ENCODE assay signal across 18 mouse cellular contexts in the genomic region with DNA sequence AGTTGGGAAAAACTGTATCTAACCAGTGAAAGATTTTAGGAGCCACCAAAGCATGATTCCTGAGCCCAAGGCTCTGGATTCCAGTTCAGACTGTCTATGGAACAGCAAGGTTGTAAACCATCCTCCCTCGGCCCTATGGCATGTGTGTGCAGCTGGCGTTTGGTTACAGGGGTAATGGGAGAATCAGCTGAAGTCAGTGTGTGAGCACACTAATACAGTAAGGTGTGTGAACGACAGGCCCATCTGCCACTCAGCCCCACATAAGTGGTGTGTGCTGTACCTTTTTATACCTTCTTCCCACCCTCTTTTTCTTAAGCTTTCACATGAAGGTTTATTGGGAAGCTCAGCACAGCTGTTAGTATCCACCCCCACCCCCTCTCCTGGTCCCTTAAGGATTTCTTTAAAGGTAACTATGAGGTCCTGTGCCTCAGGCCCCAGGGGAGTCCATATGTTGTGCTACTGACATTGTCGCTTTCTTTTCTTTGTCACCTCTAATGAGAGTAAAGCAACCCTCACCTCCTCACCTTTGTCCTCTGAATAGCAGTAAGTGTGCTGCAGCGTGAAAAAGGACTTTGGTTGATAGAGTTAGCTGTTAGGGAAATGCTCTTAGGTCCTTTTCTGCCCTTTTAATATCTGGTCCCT.
DNase-seq lines count a peak whose midpoint lies in the region; ATAC-seq and TF ChIP-seq lines count a peak whose summit lies in the region.
"Had no signal": no experiment of that assay in that cellular context is flagged by ENCODE, and none has a peak within 500 bp of the region (broad histone marks: within the 10 kb centered on the region; RNA-seq: fewer than 3 reads in every experiment).

No protein-coding gene starts in this region.

- no peaks in the 10 kb centered on the region for H3K9me3 ChIP-seq in forebrain, embryonic 11.5 days (ENCODE audit: control insufficient read depth, low read length)
- no peaks in the 10 kb centered on the region for H3K9me3 ChIP-seq in forebrain, postnatal 0 days (ENCODE audit: low read length)
- H3K9me3 ChIP-seq in neural tube, embryonic 13.5 days = no peaks in the 10 kb centered on the region
- H3K9me3 ChIP-seq in neural tube, embryonic 15.5 days (replicated peaks) = no peaks in the 10 kb centered on the region
- H3K9me3 ChIP-seq in forebrain, embryonic 12.5 days = no peaks in the 10 kb centered on the region
- H3K9me3 ChIP-seq: heart, embryonic 10.5 days; midbrain, embryonic 15.5 days had no signal

- no peak for DNase-seq in forebrain, embryonic 11.5 days (ENCODE audit: low spot score)
- DNase-seq in forebrain, postnatal 0 days = no peak
- DNase-seq in left cerebral cortex, postnatal 10 days (ENCODE audit: extremely low spot score in 1 of 2, low spot score in 2 of 2) = no peak
- DNase-seq in left cerebral cortex, adult 18-20 months (ENCODE audit: low spot score in 2 of 2) = no peak
- DNase-seq: gastrocnemius, adult 2 months; heart, postnatal 14 days; kidney, adult 2 months; kidney, postnatal 10 days; left cerebral cortex, postnatal 4 days; lung, adult 18-20 months; lung, postnatal 14 days had no signal

- no peak overlapping the region for H3K4me3 ChIP-seq in forebrain, embryonic 11.5 days (ENCODE audit: low read depth, low read length)
- no peak overlapping the region for H3K4me3 ChIP-seq in forebrain, postnatal 0 days (ENCODE audit: low read depth, low read length)
- no peak overlapping the region for H3K4me3 ChIP-seq in neural tube, embryonic 13.5 days
- H3K4me3 ChIP-seq in neural tube, embryonic 15.5 days (replicated peaks) = no peak overlapping the region
- H3K4me3 ChIP-seq in forebrain, embryonic 12.5 days (replicated peaks) = no peak overlapping the region
- H3K4me3 ChIP-seq: gastrocnemius, adult 2 months; heart, embryonic 10.5 days; midbrain, embryonic 15.5 days; myocyte had no signal

- H3K4me1 ChIP-seq in forebrain, embryonic 11.5 days (replicated peaks; ENCODE audit: control insufficient read depth, insufficient read depth, low read length) = peaks cover 4% of the 10 kb centered on the region; the same call in 1 of the 2 replicates
- no peaks in the 10 kb centered on the region for H3K4me1 ChIP-seq in forebrain, postnatal 0 days (ENCODE audit: insufficient read depth)
- peaks cover 5% of the 10 kb centered on the region; the same call in 1 of the 2 replicates for H3K4me1 ChIP-seq in neural tube, embryonic 13.5 days (replicated peaks)
- no peaks in the 10 kb centered on the region for H3K4me1 ChIP-seq in neural tube, embryonic 15.5 days
- peaks cover 12% of the 10 kb centered on the region for H3K4me1 ChIP-seq in forebrain, embryonic 12.5 days
- H3K4me1 ChIP-seq: heart, embryonic 10.5 days; midbrain, embryonic 15.5 days had no signal

- H3K4me2 ChIP-seq in forebrain, embryonic 11.5 days (ENCODE audit: low read depth, low read length, severe bottlenecking) = no peak overlapping the region
- no peak overlapping the region for H3K4me2 ChIP-seq in forebrain, postnatal 0 days (ENCODE audit: low read depth)
- H3K4me2 ChIP-seq in neural tube, embryonic 13.5 days = no peak overlapping the region
- no peak overlapping the region for H3K4me2 ChIP-seq in neural tube, embryonic 15.5 days
- no peak overlapping the region for H3K4me2 ChIP-seq in forebrain, embryonic 12.5 days
- H3K4me2 ChIP-seq: liver, embryonic 11.5 days; midbrain, embryonic 15.5 days had no signal

- no peak overlapping the region for H3K27ac ChIP-seq in forebrain, embryonic 11.5 days (ENCODE audit: low read depth, low read length)
- no peak overlapping the region for H3K27ac ChIP-seq in forebrain, postnatal 0 days (ENCODE audit: low read depth, low read length)
- 0 out of 2 replicates have a peak overlapping the region, but pooled peaks have one; percentile 71 for H3K27ac ChIP-seq in neural tube, embryonic 13.5 days (replicated peaks)
- H3K27ac ChIP-seq in neural tube, embryonic 15.5 days (replicated peaks) = no peak overlapping the region
- no peak overlapping the region for H3K27ac ChIP-seq in forebrain, embryonic 12.5 days
- H3K27ac ChIP-seq: gastrocnemius, adult 2 months; heart, embryonic 10.5 days; midbrain, embryonic 15.5 days had no signal

- TF ChIP-seq CTCF in forebrain, postnatal 0 days (IDR thresholded peaks at IDR 0.05; ENCODE audit: low read depth) = no peak

- H3K27me3 ChIP-seq in forebrain, embryonic 11.5 days (ENCODE audit: control insufficient read depth, insufficient read depth, low read length) = no peaks in the 10 kb centered on the region
- no peaks in the 10 kb centered on the region for H3K27me3 ChIP-seq in forebrain, postnatal 0 days (ENCODE audit: insufficient read depth, low read length)
- H3K27me3 ChIP-seq in neural tube, embryonic 13.5 days = no peaks in the 10 kb centered on the region
- no peaks in the 10 kb centered on the region for H3K27me3 ChIP-seq in neural tube, embryonic 15.5 days (replicated peaks)
- H3K27me3 ChIP-seq in forebrain, embryonic 12.5 days = 0 out of 2 replicates have a peak, but pooled peaks cover 2% of the 10 kb centered on the region
- H3K27me3 ChIP-seq: midbrain, embryonic 15.5 days had no signal

- H3K9ac ChIP-seq in forebrain, embryonic 11.5 days (ENCODE audit: low read length) = no peak overlapping the region; the same call in 1 of the 2 replicates
- H3K9ac ChIP-seq in forebrain, postnatal 0 days = no peak overlapping the region
- H3K9ac ChIP-seq in neural tube, embryonic 13.5 days = no peak overlapping the region
- H3K9ac ChIP-seq in neural tube, embryonic 15.5 days (replicated peaks) = no peak overlapping the region
- H3K9ac ChIP-seq in forebrain, embryonic 12.5 days = no peak overlapping the region
- H3K9ac ChIP-seq: midbrain, embryonic 15.5 days had no signal

- 65% methylated on average over 5 of the region's 5 CpGs for WGBS in forebrain, embryonic 11.5 days
- WGBS in forebrain, postnatal 0 days = 55% methylated on average over 5 of the region's 5 CpGs
- WGBS in neural tube, embryonic 13.5 days = 56% methylated on average over 5 of the region's 5 CpGs
- WGBS in neural tube, embryonic 15.5 days = 47% methylated on average over 5 of the region's 5 CpGs
- WGBS in forebrain, embryonic 12.5 days = 56% methylated on average over 5 of the region's 5 CpGs

- ATAC-seq in forebrain, embryonic 11.5 days (replicated peaks; ENCODE audit: low FRiP score) = peak; percentile 74
- no peak for ATAC-seq in forebrain, postnatal 0 days
- ATAC-seq in neural tube, embryonic 13.5 days (ENCODE audit: low read depth) = no peak
- ATAC-seq in neural tube, embryonic 15.5 days (ENCODE audit: low FRiP score) = no peak
- peak; percentile 60; the same call in 1 of the 2 replicates for ATAC-seq in forebrain, embryonic 12.5 days (ENCODE audit: low FRiP score)

- H3K36me3 ChIP-seq in forebrain, embryonic 11.5 days (ENCODE audit: control insufficient read depth, insufficient read depth, low read length) = no peaks in the 10 kb centered on the region
- H3K36me3 ChIP-seq in forebrain, postnatal 0 days (ENCODE audit: insufficient read depth) = no peaks in the 10 kb centered on the region
- H3K36me3 ChIP-seq in neural tube, embryonic 13.5 days = no peaks in the 10 kb centered on the region
- H3K36me3 ChIP-seq in neural tube, embryonic 15.5 days = no peaks in the 10 kb centered on the region
- H3K36me3 ChIP-seq in forebrain, embryonic 12.5 days (replicated peaks) = no peaks in the 10 kb centered on the region
- H3K36me3 ChIP-seq: heart, embryonic 10.5 days; midbrain, embryonic 15.5 days had no signal

- intact Hi-C loops in left cerebral cortex, postnatal 10 days (cut with DNase I) = no loop called here

Comparison
In these comparisons a context has a peak if more than half of its experiments do, and no peak if none do; other contexts are left out.
1. ATAC-seq: peak in forebrain, embryonic 11.5 days (single experiment) and forebrain, embryonic 12.5 days (single experiment); none in forebrain, postnatal 0 days (single experiment), neural tube, embryonic 13.5 days (single experiment) and neural tube, embryonic 15.5 days (single experiment).